Mouse (Mus musculus) C2C12 (cell line): ENCODE measurements at regions not wholly inside any gene's neighbourhood (a gene's known extent, or its start where the extent isn't known, plus 50 kb on each side); places are given as distances from the start of the nearest gene placed in this dataset.
"Not testable (repeated sequence)": the region's sequence is repeated elsewhere in the genome, so short reads cannot be mapped to it uniquely, and the experiment has no call there.

ENCODE experiments used
- H3K27me3 ChIP-seq: one replicate; pipeline ENCODE4 v1.6.1; 2011; ENCODE audit not compliant: control insufficient read depth, insufficient read depth, insufficient read length
- H3K36me3 ChIP-seq: one replicate; pipeline ENCODE4 v1.6.1; 2011; ENCODE audit not compliant: control insufficient read depth, insufficient read depth
- H3K4me3 ChIP-seq: one replicate; pipeline ENCODE4 v1.5.1; 2011; ENCODE audit warnings: mild to moderate bottlenecking, control low read depth; ENCODE audit not compliant: poor library complexity, insufficient read depth, severe bottlenecking
- H3K79me2 ChIP-seq: one replicate; pipeline ENCODE4 v1.6.1; 2011; ENCODE audit not compliant: control insufficient read depth, insufficient read depth
- H3K79me3 ChIP-seq: one replicate; pipeline ENCODE4 v1.6.1; 2011; ENCODE audit warnings: low read depth, control low read depth
- H3ac ChIP-seq: one replicate; pipeline ENCODE3; 2011; ENCODE audit warnings: low read depth; ENCODE audit not compliant: control insufficient read depth, insufficient read length
- CEBPB ChIP-seq: IDR thresholded peaks from one replicate; pipeline ENCODE4 v1.6.1; 2011; ENCODE audit warnings: low read depth, mild to moderate bottlenecking, control low read depth, moderate library complexity
- CTCF ChIP-seq: IDR thresholded peaks from one replicate; pipeline ENCODE4 v1.5.1; 2011; ENCODE audit not compliant: control insufficient read depth, insufficient read depth, insufficient read length
- FOSL1 ChIP-seq: IDR thresholded peaks from one replicate; pipeline ENCODE4 v1.8.0; 2011; ENCODE audit warnings: mild to moderate bottlenecking, low read length; ENCODE audit not compliant: poor library complexity, insufficient read depth, severe bottlenecking
- MAX ChIP-seq: IDR thresholded peaks from one replicate; pipeline ENCODE4 v1.6.1; 2011; ENCODE audit warnings: mild to moderate bottlenecking, control low read depth
- MYOD1 ChIP-seq: IDR thresholded peaks from one replicate; pipeline ENCODE4 v1.6.1; 2011; ENCODE audit warnings: low read depth; ENCODE audit not compliant: control insufficient read depth, insufficient read length
- MYOG ChIP-seq: IDR thresholded peaks from one replicate; pipeline ENCODE4 v1.6.1; 2011; ENCODE audit not compliant: control insufficient read depth, insufficient read length; ENCODE audit errors: extremely low read depth
- USF1 ChIP-seq: IDR thresholded peaks from one replicate; pipeline ENCODE4 v1.6.1; 2011; ENCODE audit warnings: low read depth, mild to moderate bottlenecking, control low read depth, moderate library complexity

DNA sequence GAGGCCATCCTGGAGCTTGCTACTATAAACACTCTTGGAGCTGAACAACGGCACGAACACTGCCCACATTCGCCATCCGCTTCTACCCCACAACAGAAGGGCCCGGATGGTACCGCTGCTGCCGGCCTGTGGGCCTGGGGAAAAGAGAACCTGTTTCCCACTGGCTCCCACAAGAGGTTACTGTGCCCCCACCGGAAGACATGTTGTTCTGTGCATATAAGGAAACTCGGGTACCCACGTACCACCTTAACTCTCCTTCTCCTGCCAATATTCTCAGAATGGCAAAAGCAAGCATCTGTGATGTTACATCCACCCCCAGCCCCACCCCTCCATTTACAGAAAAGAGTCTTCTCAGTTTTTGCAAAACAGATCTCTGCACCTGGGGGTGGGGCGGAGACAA is 206.7 kb upstream of the Nectin1 start:
- Histone ChIP-seq H3K27me3 (peaks cover 16% of the 10 kb centered on the region), H3K79me2 (no peaks in the 10 kb centered on the region), H3ac (no peak overlapping the region), H3K4me3 (no peak overlapping the region), H3K36me3 (no peaks in the 10 kb centered on the region), H3K79me3 (no peaks in the 10 kb centered on the region)
- TF ChIP-seq MAX: no peak

DNA sequence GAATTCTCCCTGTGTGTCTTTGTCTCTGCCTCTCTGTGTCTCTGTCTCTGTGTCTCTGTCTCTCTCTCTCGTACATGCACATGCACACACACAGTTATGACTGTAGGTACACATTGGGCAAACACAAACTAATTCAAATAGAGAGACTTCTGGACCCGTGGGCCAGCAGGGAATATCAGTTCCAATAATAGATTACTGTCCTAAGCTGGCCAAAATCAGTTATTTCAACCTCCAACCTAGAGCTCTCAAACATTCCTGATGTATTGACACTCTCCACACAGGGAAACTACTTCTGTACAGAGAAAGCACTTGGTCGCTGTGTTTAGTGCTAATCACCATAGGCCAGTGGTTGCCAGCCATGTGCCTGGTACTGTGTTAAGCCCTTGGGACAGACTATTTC is 203.7 kb upstream of the Nectin1 start:
- no peaks in the 10 kb centered on the region for H3K36me3 ChIP-seq
- H3ac ChIP-seq: no peak overlapping the region

DNA sequence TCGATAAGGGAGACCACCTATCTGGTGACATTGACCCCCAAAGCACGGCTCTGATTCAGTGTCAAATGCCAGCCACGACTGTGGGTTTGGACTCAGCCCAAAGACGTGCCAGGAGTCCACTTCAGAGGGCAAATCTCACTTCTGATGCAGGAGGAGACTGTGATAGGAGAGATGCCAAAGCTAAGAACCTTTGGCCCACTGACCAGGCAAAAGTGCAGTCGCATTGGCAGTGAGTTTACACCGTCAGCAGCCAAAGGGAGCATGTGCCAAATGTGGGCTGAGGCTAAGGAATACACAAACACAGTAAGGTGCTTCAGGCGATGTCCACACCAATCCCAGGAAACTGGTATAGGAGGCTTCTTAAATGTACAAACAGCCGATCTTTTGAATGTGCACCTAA is 202.6 kb upstream of the Nectin1 start:
- TF ChIP-seq FOSL1: no peak
- H3K4me3 ChIP-seq: no peak overlapping the region
- H3K27me3 ChIP-seq: peaks cover 19% of the 10 kb centered on the region
- H3K79me3 ChIP-seq: no peaks in the 10 kb centered on the region
- no peak overlapping the region for H3ac ChIP-seq
- no peaks in the 10 kb centered on the region for H3K79me2 ChIP-seq
- no peaks in the 10 kb centered on the region for H3K36me3 ChIP-seq

More for the DNA sequence above, 203.7 kb upstream of the Nectin1 start:
- Histone ChIP-seq H3K4me3 (no peak overlapping the region), H3K79me2 (no peaks in the 10 kb centered on the region), H3K79me3 (no peaks in the 10 kb centered on the region), H3K27me3 (peaks cover 19% of the 10 kb centered on the region)
- TF ChIP-seq MYOG (no peak), CTCF (no peak), USF1 (no peak), MYOD1 (no peak), FOSL1 (no peak), CEBPB (no peak), MAX (no peak)

DNA sequence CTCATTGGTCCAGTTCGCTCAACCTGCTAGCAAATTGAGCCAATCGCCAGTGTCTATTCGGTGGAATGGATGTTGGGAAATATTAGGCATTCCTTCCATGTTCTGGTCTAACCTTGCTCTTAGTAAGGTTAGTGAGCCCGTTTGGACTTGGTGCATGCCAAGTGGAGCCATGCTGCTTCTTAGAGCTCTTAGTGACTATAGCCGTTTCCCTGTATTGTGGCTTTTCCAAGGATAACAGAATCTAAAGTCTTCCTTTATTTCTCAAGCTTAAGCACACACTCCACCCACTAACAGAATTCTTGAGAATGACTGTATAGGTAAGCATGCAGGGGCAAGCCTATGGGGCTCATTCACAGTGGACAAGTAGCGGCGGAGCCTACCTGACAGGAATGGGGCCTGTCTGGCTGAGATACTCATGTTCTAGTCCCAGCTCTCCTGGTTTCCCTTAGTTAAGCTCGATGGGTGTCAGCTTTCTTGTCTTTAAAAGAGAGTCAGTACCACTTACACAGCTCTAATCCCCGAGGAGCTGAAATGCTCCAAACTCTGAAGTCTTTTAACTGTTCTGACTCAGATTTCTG is 201.6 kb upstream of the Nectin1 start:
- Histone ChIP-seq H3K27me3 (peaks cover 19% of the 10 kb centered on the region), H3K36me3 (no peaks in the 10 kb centered on the region), H3K79me3 (no peaks in the 10 kb centered on the region), H3ac (no peak overlapping the region), H3K4me3 (no peak overlapping the region), H3K79me2 (no peaks in the 10 kb centered on the region)
- no peak for TF ChIP-seq USF1
- no peak for TF ChIP-seq MYOD1
- no peak for TF ChIP-seq MYOG
- no peak for TF ChIP-seq FOSL1
- no peak for TF ChIP-seq CEBPB
- no peak for TF ChIP-seq MAX
- no peak for TF ChIP-seq CTCF

DNA sequence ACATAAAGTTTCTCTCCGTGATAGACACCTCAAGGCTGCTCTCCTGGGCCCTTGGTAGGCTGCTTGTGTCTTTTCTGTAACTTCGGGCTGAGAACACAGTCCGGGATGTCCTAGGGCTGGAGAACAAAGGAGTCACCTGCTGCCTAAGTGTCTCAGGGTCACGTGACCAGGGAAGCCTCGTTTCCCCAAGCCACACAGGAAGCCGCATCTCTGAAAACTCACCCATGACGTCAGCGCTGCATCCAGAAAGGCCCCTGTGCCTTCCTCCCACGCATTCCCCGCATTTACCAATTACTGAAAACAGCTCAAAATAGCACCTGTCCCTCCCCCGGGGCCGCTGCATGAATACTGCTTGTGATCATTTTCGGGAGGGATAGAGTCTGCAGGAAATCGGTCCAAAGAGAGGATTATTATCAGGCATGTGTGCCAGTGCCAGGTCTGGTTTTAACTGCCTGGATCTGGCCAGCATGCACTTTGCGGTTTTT is 198.7 kb upstream of the Nectin1 start:
- Histone ChIP-seq H3ac (no peak overlapping the region), H3K27me3 (peaks cover 20% of the 10 kb centered on the region)

DNA sequence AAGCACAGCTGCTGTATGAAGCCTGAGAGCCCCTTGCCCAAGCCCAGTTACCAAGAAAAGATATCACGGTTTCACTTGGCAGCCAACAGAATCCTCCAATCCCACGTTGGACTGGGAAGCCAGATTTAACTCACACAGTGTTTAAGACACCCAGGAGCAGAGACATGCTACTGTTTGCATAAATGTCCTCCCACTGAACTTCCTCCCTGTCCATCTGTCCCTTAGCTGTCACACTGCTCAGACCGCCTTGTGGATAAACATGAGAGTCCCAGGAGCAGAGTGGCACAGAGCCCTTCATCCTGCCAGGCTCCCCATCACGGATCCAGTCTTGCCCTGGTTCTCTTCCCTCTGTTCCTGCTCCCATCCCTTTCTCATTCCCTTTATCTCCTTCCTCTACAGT is 194.9 kb upstream of the Nectin1 start:
- H3K36me3 ChIP-seq: no peaks in the 10 kb centered on the region
- no peak for TF ChIP-seq CEBPB
- no peak for TF ChIP-seq FOSL1
- no peak for TF ChIP-seq MYOG
- TF ChIP-seq MAX: no peak
- no peak for TF ChIP-seq MYOD1
- no peak for TF ChIP-seq USF1
- no peak for TF ChIP-seq CTCF
- peaks cover 18% of the 10 kb centered on the region for H3K27me3 ChIP-seq
- no peak overlapping the region for H3ac ChIP-seq
- no peak overlapping the region for H3K4me3 ChIP-seq
- H3K79me3 ChIP-seq: no peaks in the 10 kb centered on the region
- H3K79me2 ChIP-seq: no peaks in the 10 kb centered on the region

More for the DNA sequence above, 198.7 kb upstream of the Nectin1 start:
- H3K79me3 ChIP-seq: no peaks in the 10 kb centered on the region
- TF ChIP-seq MYOG (no peak), USF1 (peak; percentile 63)
- no peak overlapping the region for H3K4me3 ChIP-seq
- no peaks in the 10 kb centered on the region for H3K79me2 ChIP-seq
- no peaks in the 10 kb centered on the region for H3K36me3 ChIP-seq

DNA sequence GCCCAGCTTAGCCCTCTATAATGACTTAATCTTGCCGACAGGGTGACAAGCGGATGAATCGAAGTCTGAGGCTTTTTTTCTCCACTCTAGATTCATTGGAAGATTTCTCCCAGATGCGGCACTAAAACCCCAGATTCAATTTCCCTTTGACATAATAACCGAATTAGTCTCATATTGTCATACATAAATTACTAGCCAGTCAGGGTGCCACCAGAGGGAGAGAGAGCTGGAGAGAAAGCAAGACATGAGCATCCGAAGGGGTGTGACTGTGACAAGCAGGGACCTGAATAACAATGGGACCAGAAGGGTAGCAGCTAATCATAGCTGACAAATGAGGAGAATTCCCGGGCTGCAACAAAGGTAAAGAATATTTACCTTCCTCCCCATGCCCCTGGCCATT is 194.5 kb upstream of the Nectin1 start:
- Histone ChIP-seq H3K79me3 (no peaks in the 10 kb centered on the region), H3K27me3 (peaks cover 18% of the 10 kb centered on the region), H3ac (no peak overlapping the region), H3K79me2 (no peaks in the 10 kb centered on the region), H3K36me3 (no peaks in the 10 kb centered on the region), H3K4me3 (no peak overlapping the region)
- no peak for TF ChIP-seq CTCF
- no peak for TF ChIP-seq FOSL1
- TF ChIP-seq CEBPB: no peak
- TF ChIP-seq USF1: no peak
- TF ChIP-seq MAX: no peak
- TF ChIP-seq MYOG: no peak
- TF ChIP-seq MYOD1: no peak

DNA sequence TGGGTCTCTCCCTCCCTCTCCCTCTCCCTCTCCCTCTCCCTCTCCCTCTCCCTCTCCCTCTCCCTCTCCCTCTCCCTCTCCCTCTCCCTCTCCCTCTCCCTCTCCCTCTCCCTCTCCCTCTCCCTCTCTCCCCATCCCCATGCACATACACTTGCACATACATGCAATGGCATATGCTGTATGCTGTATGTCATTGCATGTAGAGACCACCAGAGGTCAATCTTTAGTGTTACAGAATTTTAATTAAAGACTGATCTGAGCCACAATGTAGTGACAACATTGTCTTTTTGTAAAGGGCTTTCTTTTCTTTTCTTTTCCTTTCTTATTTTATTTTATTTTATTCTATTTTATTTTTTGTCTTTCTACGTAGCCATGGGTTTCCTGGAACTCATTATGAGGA is 191.0 kb upstream of the Nectin1 start:
- not testable (repeated sequence) for H3ac ChIP-seq, H3K79me3 ChIP-seq, H3K4me3 ChIP-seq, H3K36me3 ChIP-seq, H3K79me2 ChIP-seq
- H3K27me3 ChIP-seq: peaks cover 15% of the 10 kb centered on the region
